Comparison of ENCODE assay signal across 8 mouse cellular contexts in the genomic region with DNA sequence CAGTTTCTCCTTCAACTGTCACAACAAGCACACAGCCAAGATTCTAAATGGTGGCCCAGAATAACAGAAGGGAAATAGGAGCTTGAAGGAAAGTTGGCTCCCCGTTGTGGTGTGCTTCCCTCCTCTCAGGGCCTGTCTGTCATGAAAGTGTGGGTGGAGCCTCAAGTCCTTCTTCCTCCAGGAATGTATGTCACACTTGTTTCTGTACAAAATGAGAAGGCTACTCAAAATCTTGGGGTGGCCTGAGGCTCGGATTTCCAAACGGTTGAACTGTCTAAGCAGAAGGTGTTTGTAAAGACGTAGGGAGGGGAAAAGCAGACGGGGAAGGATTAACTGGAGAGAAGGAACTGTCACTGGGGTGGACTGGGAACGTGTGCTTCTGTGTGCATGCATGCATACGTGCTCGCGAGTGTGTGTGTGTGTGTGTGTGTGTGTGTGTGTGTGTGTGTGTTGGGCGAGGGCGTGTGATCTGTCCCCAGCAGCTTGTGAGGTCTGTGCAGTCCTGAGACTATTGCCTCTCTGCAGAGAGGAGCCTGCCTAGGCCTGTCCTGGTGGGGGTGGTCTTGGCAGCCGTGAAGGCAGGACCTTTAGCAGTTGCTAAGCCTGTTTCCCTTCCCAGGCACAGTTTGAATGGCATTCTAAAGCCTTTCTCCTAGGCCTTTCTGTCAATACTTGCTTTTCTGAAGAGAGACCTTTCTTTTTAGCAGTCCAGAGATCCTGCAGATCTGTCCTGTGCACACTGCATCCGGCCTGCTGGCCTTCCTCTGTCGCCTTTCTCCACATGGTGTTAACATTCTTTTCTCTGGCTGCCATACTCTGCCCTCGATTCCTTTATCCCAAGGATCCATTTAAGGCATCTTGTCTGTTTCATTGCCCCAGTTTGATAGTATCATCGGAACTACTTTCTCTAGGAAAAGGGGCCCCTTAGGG. TPM values are rescaled to one million over a fixed set of nuclear protein-coding genes. Genes with fewer than 3 reads are reported as not detected.
DNase-seq lines count a peak whose midpoint lies in the region; ATAC-seq and TF ChIP-seq lines count a peak whose summit lies in the region.

No protein-coding gene starts in this region.

- H3K9me3 ChIP-seq in heart, embryonic 15.5 days (replicated peaks), result no peaks in the 10 kb centered on the region
- no peaks in the 10 kb centered on the region for H3K9me3 ChIP-seq in forebrain, postnatal 0 days (ENCODE audit: low read length)

- no peak overlapping the region for H3K9ac ChIP-seq in heart, embryonic 15.5 days
- 0 out of 2 replicates have a peak overlapping the region, but pooled peaks have one; percentile 14 for H3K9ac ChIP-seq in forebrain, postnatal 0 days

- ATAC-seq in heart, embryonic 15.5 days (replicated peaks; ENCODE audit: insufficient number of reproducible peaks, insufficient read depth, low FRiP score, low read depth), result no peak
- ATAC-seq in forebrain, postnatal 0 days, result peak; percentile 87
- no peak for ATAC-seq in erythroid progenitor cell, adult 5-6 weeks (replicated peaks; ENCODE audit: low FRiP score, poor library complexity, severe bottlenecking)

- DNase-seq in heart, postnatal 4 days, result no peak
- DNase-seq in adipocyte (ENCODE audit: low spot score), result peak; percentile 37
- DNase-seq in forebrain, postnatal 0 days, result peak; percentile 83
- DNase-seq in lung, postnatal 14 days, result peak; percentile 14
- DNase-seq in spleen, postnatal 36 days (ENCODE audit: low spot score in 2 of 2), result no peak
- DNase-seq in gastrocnemius, postnatal 25 days, result no peak

- 0 out of 2 replicates have a peak overlapping the region, but pooled peaks have one; percentile 3 for H3K4me2 ChIP-seq in heart, embryonic 15.5 days
- H3K4me2 ChIP-seq in forebrain, postnatal 0 days (ENCODE audit: low read depth), result no peak overlapping the region

- H3K36me3 ChIP-seq in heart, embryonic 15.5 days, result peaks cover 3% of the 10 kb centered on the region; the same call in 1 of the 2 replicates
- no peaks in the 10 kb centered on the region for H3K36me3 ChIP-seq in forebrain, postnatal 0 days (ENCODE audit: insufficient read depth)

- no peak for TF ChIP-seq CTCF in forebrain, postnatal 0 days (IDR thresholded peaks at IDR 0.05; ENCODE audit: low read depth)

- H3K27me3 ChIP-seq in heart, embryonic 15.5 days, result no peaks in the 10 kb centered on the region
- no peaks in the 10 kb centered on the region for H3K27me3 ChIP-seq in forebrain, postnatal 0 days (ENCODE audit: insufficient read depth, low read length)

- H3K4me3 ChIP-seq in heart, embryonic 15.5 days, result no peak overlapping the region
- no peak overlapping the region for H3K4me3 ChIP-seq in forebrain, postnatal 0 days (ENCODE audit: low read depth, low read length)

- WGBS in heart, embryonic 15.5 days, result 47% methylated on average over 16 of the region's 16 CpGs
- WGBS in forebrain, postnatal 0 days, result 16% methylated on average over 16 of the region's 16 CpGs

- H3K4me1 ChIP-seq in heart, embryonic 15.5 days (replicated peaks), result peaks cover 68% of the 10 kb centered on the region
- H3K4me1 ChIP-seq in forebrain, postnatal 0 days (ENCODE audit: insufficient read depth), result 0 out of 2 replicates have a peak, but pooled peaks cover 10% of the 10 kb centered on the region

- peak overlapping the region; percentile 89 for H3K27ac ChIP-seq in heart, embryonic 15.5 days
- peak overlapping the region; percentile 42 for H3K27ac ChIP-seq in forebrain, postnatal 0 days (ENCODE audit: low read depth, low read length)

RNA-seq across cellular contexts. Expression of gene Itgb5, which starts 53.8 kb away (rescaled TPM):
- polyA plus RNA-seq in heart, embryonic 15.5 days (2015; fragmentation: Nextera tagmentation; extraction: Ambion mirVana), result 61.4 and 80.2 TPM in 2 replicates
- total RNA-seq in heart, postnatal 4 days (2021), result 10 to 100 TPM; 70.1 to 76.9 TPM
- 30.4 and 49.3 TPM in 2 replicates for total RNA-seq in forebrain, postnatal 0 days (2014; rRNA removed)
- 14.9 and 19.7 TPM in 2 replicates for polyA plus RNA-seq in forebrain, postnatal 0 days (2015; fragmentation: Nextera tagmentation; extraction: Ambion mirVana)
- 6.1 and 13.8 TPM in 2 replicates for total RNA-seq in erythroid progenitor cell, adult 5-6 weeks (2015; ENCODE audit: low replicate concordance)
- 8.9 and 9.2 TPM in 2 replicates for total RNA-seq in erythroid progenitor cell, adult 5-6 weeks (2017; ENCODE audit: low replicate concordance)
- total RNA-seq in gastrocnemius, postnatal 25 days (2021), result 10 to 100 TPM; 44.4 to 45.9 TPM

Comparison
In these comparisons a context has a peak if more than half of its experiments do, and no peak if none do; other contexts are left out.
1. DNase-seq: peak in adipocyte (single experiment), forebrain, postnatal 0 days (single experiment) and lung, postnatal 14 days (single experiment); none in heart, postnatal 4 days (single experiment), spleen, postnatal 36 days (0 of 2) and gastrocnemius, postnatal 25 days (single experiment).